Mouse (Mus musculus) thymus, adult 2 months (tissue): ENCODE results near the gene Mitf. TPM values are rescaled to one million over a fixed set of nuclear protein-coding genes. Genes with fewer than 3 reads are reported as not detected.

Experiments
- DNase-seq: peaks from one replicate; pipeline ENCODE4 v3.0.0; 2021
- H3K27ac ChIP-seq: fragments of 200-500 bp; 2 replicates; pipeline ENCODE4 v1.5.1; 2012; ENCODE audit warnings: low read length, control low read depth; ENCODE audit not compliant: control insufficient read depth, insufficient read depth
- H3K27me3 ChIP-seq: fragments of 200-500 bp; 2 replicates; pipeline ENCODE4 v1.6.1; 2012; ENCODE audit warnings: mild to moderate bottlenecking, low read length, moderate library complexity, mixed read lengths; ENCODE audit not compliant: control insufficient read depth, insufficient read depth
- H3K36me3 ChIP-seq: fragments of 200-500 bp; 2 replicates; pipeline ENCODE4 v1.6.1; 2012; ENCODE audit warnings: mild to moderate bottlenecking, low read length, moderate library complexity; ENCODE audit not compliant: control insufficient read depth, insufficient read depth
- H3K4me1 ChIP-seq: fragments of 200-500 bp; replicated peaks from 2 replicates; pipeline ENCODE4 v1.6.1; 2012; ENCODE audit warnings: low read length; ENCODE audit not compliant: control insufficient read depth, insufficient read depth
- H3K4me3 ChIP-seq: fragments of 200-500 bp; 2 replicates; pipeline ENCODE4 v1.5.1; 2012; ENCODE audit warnings: mild to moderate bottlenecking, low read length, control low read depth, moderate library complexity; ENCODE audit not compliant: control insufficient read depth, insufficient read depth
- CTCF ChIP-seq: fragments of 200-500 bp; IDR thresholded peaks from 2 replicates; pipeline ENCODE4 v1.5.1; 2012; ENCODE audit warnings: mild to moderate bottlenecking, control low read depth, low read length, moderate library complexity, borderline replicate concordance; ENCODE audit not compliant: control insufficient read depth, poor library complexity, insufficient read depth; ENCODE audit errors: extremely low read depth
- POLR2A ChIP-seq: fragments of 200-500 bp; IDR thresholded peaks from 2 replicates; pipeline ENCODE4 v1.6.1; 2012; ENCODE audit warnings: mild to moderate bottlenecking, low read length, control low read depth, moderate library complexity; ENCODE audit not compliant: control insufficient read depth, poor library complexity, insufficient read depth; ENCODE audit errors: extremely low read depth
- WGBS: fragments of 180-500 bp; shearing (Covaris S2); methylation state at CpG from one replicate; pipeline ENCODE4 v1.1.7; 2018; 5-methylcytosine and 5-hydroxymethylcytosine counted together
- polyA plus RNA-seq: library from polyadenylated mRNA; depleted of rRNA; stranded (reverse); fragments of >200 nt; gene quantifications from 2 replicates; pipeline ENCODE4 v1.2.3, GENCODE M21; 2012

Mitf gene
- polyA plus RNA-seq, 1 experiment = 4.4 TPM

- no peak for DNase-seq
- H3K4me1 ChIP-seq = no peaks in the 10 kb centered on the region
- H3K36me3 ChIP-seq = no peaks in the 10 kb centered on the region
- H3K27me3 ChIP-seq = no peaks in the 10 kb centered on the region
- no peak overlapping the region for H3K27ac ChIP-seq
- no peak for TF ChIP-seq POLR2A
- TF ChIP-seq CTCF = no peak
- 86% methylated on average over 8 of the region's 8 CpGs for WGBS
- H3K4me3 ChIP-seq = no peak overlapping the region
Measured at GRCm38 (mm10) chr6:97855420-97856170, 48.7 kb downstream of the Mitf start.

- H3K4me1 ChIP-seq = no peaks in the 10 kb centered on the region
- DNase-seq = no peak
- H3K4me3 ChIP-seq = no peak overlapping the region
- H3K36me3 ChIP-seq = no peaks in the 10 kb centered on the region
- no peak overlapping the region for H3K27ac ChIP-seq
- H3K27me3 ChIP-seq = no peaks in the 10 kb centered on the region
- TF ChIP-seq CTCF (no peak), POLR2A (no peak)
- WGBS = 80% methylated on average over 8 of the region's 8 CpGs
Measured at GRCm38 (mm10) chr6:97856502-97856901, 49.6 kb downstream of the Mitf start.

GRCm38 (mm10) chr6:97857690-97858089, 50.8 kb downstream of the Mitf start:
- TF ChIP-seq CTCF (no peak), POLR2A (no peak)
- 47% methylated on average over 3 of the region's 3 CpGs for WGBS
- H3K4me1 ChIP-seq = no peaks in the 10 kb centered on the region
- H3K4me3 ChIP-seq = no peak overlapping the region
- DNase-seq = no peak
- H3K27ac ChIP-seq = no peak overlapping the region
- H3K36me3 ChIP-seq = no peaks in the 10 kb centered on the region
- H3K27me3 ChIP-seq = no peaks in the 10 kb centered on the region

GRCm38 (mm10) chr6:97866575-97866974, 59.7 kb downstream of the Mitf start:
- 42% methylated on average over 7 of the region's 7 CpGs for WGBS
- no peaks in the 10 kb centered on the region for H3K36me3 ChIP-seq
- H3K27me3 ChIP-seq = no peaks in the 10 kb centered on the region
- no peak for DNase-seq
- no peak overlapping the region for H3K27ac ChIP-seq
- H3K4me3 ChIP-seq = no peak overlapping the region
- TF ChIP-seq POLR2A = no peak
- H3K4me1 ChIP-seq = no peaks in the 10 kb centered on the region

GRCm38 (mm10) chr6:97868005-97868404, 61.2 kb downstream of the Mitf start:
- TF ChIP-seq CTCF (no peak), POLR2A (no peak)
- DNase-seq = no peak
- Histone ChIP-seq H3K27me3 (no peaks in the 10 kb centered on the region), H3K27ac (no peak overlapping the region), H3K4me1 (no peaks in the 10 kb centered on the region), H3K36me3 (no peaks in the 10 kb centered on the region), H3K4me3 (no peak overlapping the region)
- WGBS = 91% methylated on average over 1 of the region's 1 CpGs

GRCm38 (mm10) chr6:97869953-97870352, 63.1 kb downstream of the Mitf start:
- Histone ChIP-seq H3K4me1 (no peaks in the 10 kb centered on the region), H3K27ac (no peak overlapping the region), H3K36me3 (no peaks in the 10 kb centered on the region), H3K27me3 (no peaks in the 10 kb centered on the region), H3K4me3 (no peak overlapping the region)
- no peak for TF ChIP-seq POLR2A
- no peak for TF ChIP-seq CTCF
- no peak for DNase-seq
- WGBS = 71% methylated on average over 4 of the region's 4 CpGs
